Mouse (Mus musculus) heart, embryonic 14.5 days (tissue): ENCODE measurements around the gene Tctn3. TPM values are rescaled to one million over a fixed set of nuclear protein-coding genes. Genes with fewer than 3 reads are reported as not detected.
A peak's percentile ranks its signal among the peaks of the same experiment; 100 is the strongest.

ENCODE experiments used
- ATAC-seq: fragments of 200-750 bp; cut with Nextera tagmentation; 2 replicates; pipeline ENCODE4 v1.8.0; 2017; ENCODE audit warnings: low read depth, moderate TSS enrichment; ENCODE audit not compliant: insufficient number of reproducible peaks, insufficient read depth, low FRiP score
- H3K27ac ChIP-seq, 2 experiments: fragments of 200-500 bp in 1 of 2; fragments of 300-500 bp in 1 of 2; sonication (generic) in 1 of 2; replicated peaks in 1 of 2; 2 replicates each; pipeline ENCODE4 v1.5.1; 2012 to 2014; ENCODE audit warnings: low read depth in 2 of 2, low read length in 2 of 2, control low read depth in 1 of 2, mild to moderate bottlenecking in 1 of 2, mixed read lengths in 1 of 2; ENCODE audit not compliant: control insufficient read depth in 1 of 2, insufficient read depth in 1 of 2
- H3K27me3 ChIP-seq: fragments of 300-500 bp; sonication (generic); 2 replicates; pipeline ENCODE4 v1.6.1; 2014; ENCODE audit warnings: mild to moderate bottlenecking, low read length, control low read depth; ENCODE audit not compliant: control insufficient read depth, insufficient read depth
- H3K36me3 ChIP-seq: fragments of 300-500 bp; sonication (generic); 2 replicates; pipeline ENCODE4 v1.6.1; 2014; ENCODE audit warnings: mild to moderate bottlenecking, control low read depth, low read length, mixed read lengths; ENCODE audit not compliant: control insufficient read depth, insufficient read depth
- H3K4me1 ChIP-seq, 2 experiments: fragments of 200-500 bp in 1 of 2; fragments of 300-500 bp in 1 of 2; sonication (generic) in 1 of 2; 2 replicates each; pipeline ENCODE4 v1.6.1; 2012 to 2014; ENCODE audit warnings: low read length in 2 of 2, control low read depth in 1 of 2, mixed read lengths in 1 of 2; ENCODE audit not compliant: control insufficient read depth in 2 of 2, insufficient read depth in 2 of 2
- H3K4me2 ChIP-seq: fragments of 300-500 bp; sonication (generic); 2 replicates; pipeline ENCODE4 v1.6.1; 2014; ENCODE audit warnings: mild to moderate bottlenecking, low read length
- H3K4me3 ChIP-seq, 2 experiments: fragments of 200-500 bp in 1 of 2; fragments of 300-500 bp in 1 of 2; sonication (generic) in 1 of 2; 2 replicates each; pipeline ENCODE4 v1.5.1; 2012 to 2014; ENCODE audit warnings: low read length in 2 of 2, mild to moderate bottlenecking in 2 of 2, control low read depth in 1 of 2, low read depth in 1 of 2, moderate library complexity in 1 of 2; ENCODE audit not compliant: control insufficient read depth in 1 of 2, insufficient read depth in 1 of 2
- H3K9ac ChIP-seq: fragments of 300-500 bp; sonication (generic); 2 replicates; pipeline ENCODE4 v1.6.1; 2014; ENCODE audit warnings: mild to moderate bottlenecking, low read length
- H3K9me3 ChIP-seq: fragments of 300-500 bp; sonication (generic); 2 replicates; pipeline ENCODE4 v1.6.1; 2016; ENCODE audit warnings: low read length, control low read depth; ENCODE audit not compliant: control insufficient read depth
- WGBS: fragments of 180-500 bp; shearing (Covaris S2); extraction: QIAGEN DNeasy Blood & Tissue Kit; methylation state at CpG from one replicate; pipeline ENCODE4 v1.1.7; 2014; 5-methylcytosine and 5-hydroxymethylcytosine counted together
- polyA plus RNA-seq: library from polyadenylated mRNA; unstranded; fragments of >200 nt; fragmentation: Nextera tagmentation; extraction: Ambion mirVana; gene quantifications from 2 replicates; pipeline ENCODE4 v1.2.1, GENCODE M21; 2014

Tctn3 gene
- polyA plus RNA-seq: 10.3 and 10.7 TPM in 2 replicates

GRCm38 (mm10) chr19:40611830-40612506 lies at the start of gene Tctn3, which contains the start of gene Entpd1:
TSS of gene Tctn3 (minus strand) at chr19:40612233.
TSS of gene Entpd1 (plus strand) at chr19:40612366.
- Histone ChIP-seq H3K4me2 (peak within 1 kb of the TSS; percentile 86), H3K9me3 (no peaks in the 10 kb centered on the region), H3K4me3 (peak within 1 kb of the TSS; percentile 82 to 95), H3K36me3 (peaks cover 30% of the 10 kb centered on the region), H3K27ac (no peak within 1 kb of the TSS), H3K4me1 (peaks cover 4 to 7% of the 10 kb centered on the region in 2 experiments; a peak in 3 of 4 replicates), H3K9ac (peak within 1 kb of the TSS; percentile 78), H3K27me3 (no peaks in the 10 kb centered on the region)
- peak; percentile 100 for ATAC-seq
- under 1% methylated on average over 45 of the region's 45 CpGs for WGBS

- H3K27me3 ChIP-seq: no peaks in the 10 kb centered on the region; the same call in 1 of the 2 replicates
- WGBS: 88% methylated on average over 2 of the region's 2 CpGs
- ATAC-seq: no peak
- peak overlapping the region; percentile 46; a peak in 2 of 4 replicates for H3K4me3 ChIP-seq
- H3K4me1 ChIP-seq: peaks cover 10 to 20% of the 10 kb centered on the region in 2 experiments; a peak in 3 of 4 replicates
- H3K9me3 ChIP-seq: no peaks in the 10 kb centered on the region
- H3K27ac ChIP-seq: no peak overlapping the region
- H3K9ac ChIP-seq: no peak overlapping the region
- H3K4me2 ChIP-seq: peak overlapping the region; percentile 75
- no peaks in the 10 kb centered on the region for H3K36me3 ChIP-seq
These were observed 49.1 kb upstream of the Tctn3 start for GRCm38 (mm10) chr19:40661108-40661507.

GRCm38 (mm10) chr19:40660510-40660909 lies 48.5 kb upstream of the Tctn3 start:
- peak overlapping the region; percentile 55 to 72 for H3K27ac ChIP-seq

GRCm38 (mm10) chr19:40659651-40660478 lies 47.8 kb upstream of the Tctn3 start:
- ATAC-seq: no peak

More at GRCm38 (mm10) chr19:40660510-40660909, 48.5 kb upstream of the Tctn3 start:
- Histone ChIP-seq H3K4me1 (peaks cover 10 to 20% of the 10 kb centered on the region in 2 experiments; a peak in 3 of 4 replicates), H3K9me3 (no peaks in the 10 kb centered on the region), H3K4me2 (peak overlapping the region; percentile 75), H3K4me3 (peak overlapping the region; percentile 46), H3K9ac (peak overlapping the region; percentile 73), H3K27me3 (no peaks in the 10 kb centered on the region; the same call in 1 of the 2 replicates), H3K36me3 (no peaks in the 10 kb centered on the region)
- WGBS: 8% methylated on average over 9 of the region's 9 CpGs
- no peak for ATAC-seq

GRCm38 (mm10) chr19:40658935-40659334 lies 46.9 kb upstream of the Tctn3 start:
- WGBS: 45% methylated on average over 5 of the region's 5 CpGs
- Histone ChIP-seq H3K4me1 (peaks cover 10 to 20% of the 10 kb centered on the region in 2 experiments; a peak in 3 of 4 replicates), H3K9ac (peak overlapping the region; percentile 73; the same call in 1 of the 2 replicates), H3K27ac (no peak overlapping the region), H3K27me3 (no peaks in the 10 kb centered on the region; the same call in 1 of the 2 replicates), H3K36me3 (no peaks in the 10 kb centered on the region), H3K4me3 (no peak overlapping the region), H3K9me3 (no peaks in the 10 kb centered on the region), H3K4me2 (peak overlapping the region; percentile 75)
- no peak for ATAC-seq

More at GRCm38 (mm10) chr19:40659651-40660478, 47.8 kb upstream of the Tctn3 start:
- Histone ChIP-seq H3K36me3 (no peaks in the 10 kb centered on the region), H3K27ac (peak overlapping the region; percentile 55 to 72), H3K4me1 (peaks cover 10 to 20% of the 10 kb centered on the region in 2 experiments; a peak in 3 of 4 replicates), H3K27me3 (no peaks in the 10 kb centered on the region; the same call in 1 of the 2 replicates), H3K9ac (peak overlapping the region; percentile 73), H3K4me2 (peak overlapping the region; percentile 75), H3K4me3 (peak overlapping the region; percentile 46), H3K9me3 (no peaks in the 10 kb centered on the region)
- WGBS: 1% methylated on average over 16 of the region's 16 CpGs

GRCm38 (mm10) chr19:40658281-40658680 lies 46.2 kb upstream of the Tctn3 start:
- Histone ChIP-seq H3K9me3 (no peaks in the 10 kb centered on the region), H3K4me1 (peaks cover 10 to 14% of the 10 kb centered on the region in 2 experiments; a peak in 3 of 4 replicates), H3K36me3 (no peaks in the 10 kb centered on the region), H3K4me2 (no peak overlapping the region), H3K27me3 (no peaks in the 10 kb centered on the region; the same call in 1 of the 2 replicates), H3K4me3 (no peak overlapping the region), H3K9ac (no peak overlapping the region), H3K27ac (no peak overlapping the region)
- ATAC-seq: no peak
- WGBS: 68% methylated on average over 6 of the region's 6 CpGs

GRCm38 (mm10) chr19:40656207-40656606 lies 44.2 kb upstream of the Tctn3 start:
- no peak overlapping the region for H3K4me3 ChIP-seq
- H3K4me2 ChIP-seq: no peak overlapping the region
- H3K9me3 ChIP-seq: no peaks in the 10 kb centered on the region
- H3K36me3 ChIP-seq: no peaks in the 10 kb centered on the region
- H3K27ac ChIP-seq: no peak overlapping the region
- H3K9ac ChIP-seq: no peak overlapping the region
- 83% methylated on average over 5 of the region's 5 CpGs for WGBS
- peaks cover 8 to 9% of the 10 kb centered on the region in 2 experiments; a peak in 3 of 4 replicates for H3K4me1 ChIP-seq
- no peaks in the 10 kb centered on the region for H3K27me3 ChIP-seq
- no peak for ATAC-seq
